Mouse (Mus musculus): ENCODE measurements around the gene Vmn1r83. TPM values are rescaled to one million over a fixed set of nuclear protein-coding genes. Genes with fewer than 3 reads are reported as not detected.

The Vmn1r83 gene
- total RNA-seq (2023): 0.23 and 0.82 TPM in 2 replicates

GRCm38 (mm10) chr7:12329381-12329780, at the start of gene Vmn1r83:
Vmn1r83 (minus strand) TSS chr7:12329481.

GRCm38 (mm10) chr7:12369173-12369572, 39.9 kb upstream of the Vmn1r83 start, which contains the start of gene Vmn1r84:
Vmn1r84 (minus strand) TSS chr7:12369273.

DNA sequence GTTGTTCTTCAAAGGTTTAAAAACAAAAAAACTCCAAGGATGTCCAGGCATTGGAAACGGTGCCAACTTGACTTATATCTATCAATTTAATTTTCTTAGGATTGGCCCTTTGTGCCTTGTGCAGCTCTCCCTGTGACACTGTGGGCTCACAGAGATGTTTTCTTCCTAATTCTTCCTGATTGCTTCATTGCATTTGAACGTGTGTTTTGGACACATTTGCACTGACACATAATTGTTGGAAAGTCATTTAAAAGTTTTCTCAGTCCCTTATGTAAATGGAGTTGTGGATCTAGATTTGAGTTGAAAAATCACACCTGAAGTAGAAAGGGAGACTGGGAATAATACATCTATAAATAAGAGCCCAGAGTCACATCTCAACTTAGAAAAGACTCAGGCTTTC, 29.2 kb downstream of the Vmn1r83 start, which contains the start of gene Vmn1r82:
Vmn1r82 (plus strand) TSS at position 301 of the 400 bp plus-strand sequence.

Other genes with a start within 250 kb of the Vmn1r83 start
- gene Vmn1r78, start 179.2 kb downstream of the Vmn1r83 start, total RNA-seq (2023): not detected in 2 replicates
- not detected in 2 replicates for gene Vmn1r79, start 158.2 kb downstream of the Vmn1r83 start, total RNA-seq (2023)
- gene Vmn1r80, start 140.2 kb downstream of the Vmn1r83 start, total RNA-seq (2023): not detected in 2 replicates
- gene Vmn1r81, start 61.2 kb downstream of the Vmn1r83 start, total RNA-seq (2023): not detected in 2 replicates
- not detected in 2 replicates for gene Vmn1r82, start 29.1 kb downstream of the Vmn1r83 start, total RNA-seq (2023)
- gene Vmn1r84, start 39.8 kb upstream of the Vmn1r83 start, total RNA-seq (2023): not detected in 2 replicates
- not detected in 2 replicates for gene Zfp551, start 93.3 kb upstream of the Vmn1r83 start, total RNA-seq (2023)
- 2.2 and 2.3 TPM in 2 replicates for gene Zfp606, start 148.8 kb upstream of the Vmn1r83 start, total RNA-seq (2023)
- gene 2900092C05Rik, start 183.0 kb upstream of the Vmn1r83 start, total RNA-seq (2023): not detected in 2 replicates